Comparison of ENCODE assay signal across 13 mouse cellular contexts in the genomic region with DNA sequence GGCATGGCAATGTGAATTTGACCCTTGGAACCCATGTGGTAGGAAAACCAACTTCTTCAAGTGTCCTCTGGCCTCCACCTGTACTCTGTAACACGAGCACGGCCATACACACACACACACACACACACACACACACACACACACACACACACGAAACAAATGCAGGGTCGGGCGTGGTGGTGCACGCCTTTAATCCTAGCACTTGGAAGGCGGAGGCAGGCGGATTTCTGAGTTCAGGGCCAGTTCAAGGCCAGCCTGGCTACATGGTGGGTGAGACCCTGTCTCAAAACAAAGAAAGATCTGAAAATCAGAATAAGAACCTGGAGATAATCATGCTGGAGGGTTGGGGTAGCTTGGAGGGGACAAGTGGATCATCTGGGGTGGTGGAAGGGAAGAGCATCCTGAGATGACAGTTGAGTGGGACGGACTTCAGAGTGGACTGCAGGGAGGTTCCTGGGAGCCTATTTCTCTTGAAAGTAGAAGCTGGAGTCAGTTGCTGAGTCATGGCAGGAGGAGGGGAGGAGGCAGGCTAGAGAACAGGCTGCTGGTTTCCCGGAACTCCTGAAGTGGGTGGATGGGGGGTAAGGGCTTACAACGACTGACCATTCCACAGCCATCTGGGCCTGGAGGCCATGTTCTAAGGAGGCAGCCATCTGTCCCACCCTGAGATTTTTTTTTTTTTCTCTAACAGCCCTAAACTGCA. TPM values are rescaled to one million over a fixed set of nuclear protein-coding genes. Genes with fewer than 3 reads are reported as not detected.
DNase-seq lines count a peak whose midpoint lies in the region; ATAC-seq and TF ChIP-seq lines count a peak whose summit lies in the region.
"Had no signal": no experiment of that assay in that cellular context is flagged by ENCODE, and none has a peak within 500 bp of the region (broad histone marks: within the 10 kb centered on the region; RNA-seq: fewer than 3 reads in every experiment).

No protein-coding gene starts in this region.

- no peaks in the 10 kb centered on the region for H3K9me3 ChIP-seq in lung, postnatal 0 days (ENCODE audit: low read length)
- no peaks in the 10 kb centered on the region for H3K9me3 ChIP-seq in midbrain, embryonic 15.5 days
- no peaks in the 10 kb centered on the region for H3K9me3 ChIP-seq in hindbrain, embryonic 16.5 days (ENCODE audit: control insufficient read depth, low read length)

- no peaks in the 10 kb centered on the region for H3K36me3 ChIP-seq in lung, postnatal 0 days (ENCODE audit: insufficient read depth, low read length)
- H3K36me3 ChIP-seq in myocyte (ENCODE audit: control insufficient read depth, insufficient read depth) = no peaks in the 10 kb centered on the region
- H3K36me3 ChIP-seq in midbrain, embryonic 15.5 days (replicated peaks) = no peaks in the 10 kb centered on the region
- no peaks in the 10 kb centered on the region for H3K36me3 ChIP-seq in hindbrain, embryonic 16.5 days (ENCODE audit: control insufficient read depth, insufficient read depth, low read length)

- no peak overlapping the region for H3K4me3 ChIP-seq in lung, postnatal 0 days (ENCODE audit: low read depth, low read length)
- no peak overlapping the region for H3K4me3 ChIP-seq in myocyte
- H3K4me3 ChIP-seq in midbrain, embryonic 15.5 days = no peak overlapping the region
- H3K4me3 ChIP-seq in hindbrain, embryonic 16.5 days (ENCODE audit: low read length) = no peak overlapping the region

- no peaks in the 10 kb centered on the region for H3K27me3 ChIP-seq in lung, postnatal 0 days (replicated peaks; ENCODE audit: insufficient read depth, low read length)
- no peaks in the 10 kb centered on the region for H3K27me3 ChIP-seq in myocyte (ENCODE audit: control insufficient read depth, insufficient read depth, insufficient read length)
- H3K27me3 ChIP-seq in midbrain, embryonic 15.5 days (replicated peaks) = no peaks in the 10 kb centered on the region
- H3K27me3 ChIP-seq in hindbrain, embryonic 16.5 days (replicated peaks; ENCODE audit: control insufficient read depth, insufficient read depth, low read length) = no peaks in the 10 kb centered on the region

- ATAC-seq in lung, postnatal 0 days = peak; percentile 43
- ATAC-seq in granulocyte monocyte progenitor cell, adult 5-6 weeks (replicated peaks; ENCODE audit: poor library complexity, severe bottlenecking) = peak; percentile 73
- ATAC-seq in midbrain, embryonic 15.5 days (replicated peaks) = no peak
- ATAC-seq in hindbrain, embryonic 16.5 days = no peak

- no peak overlapping the region for H3ac ChIP-seq in myocyte (ENCODE audit: control insufficient read depth, insufficient read length)

- peak; percentile 48 for DNase-seq in lung, postnatal 0 days (ENCODE audit: low spot score)
- no peak for DNase-seq in lung, postnatal 10 days
- peak; percentile 80 for DNase-seq in adipocyte (ENCODE audit: low spot score)
- DNase-seq in frontal cortex, postnatal 25 days (ENCODE audit: low spot score in 2 of 2) = no peak
- DNase-seq: gastrocnemius, postnatal 36 days; kidney, adult 2 months; right cerebral cortex, postnatal 25 days; thymus, postnatal 4 days had no signal

- H3K4me2 ChIP-seq in lung, postnatal 0 days (replicated peaks; ENCODE audit: low read depth, low read length) = no peak overlapping the region
- H3K4me2 ChIP-seq in myocyte (ENCODE audit: low read depth) = peak overlapping the region; percentile 53
- no peak overlapping the region for H3K4me2 ChIP-seq in midbrain, embryonic 15.5 days
- H3K4me2 ChIP-seq in hindbrain, embryonic 16.5 days (ENCODE audit: low read length) = no peak overlapping the region

- no peak for TF ChIP-seq EP300 in lung, postnatal 0 days (IDR thresholded peaks at IDR 0.05)

- no peak for TF ChIP-seq CTCF in lung, postnatal 0 days (IDR thresholded peaks at IDR 0.05)

- no peaks in the 10 kb centered on the region; the same call in 1 of the 2 replicates for H3K4me1 ChIP-seq in lung, postnatal 0 days (ENCODE audit: insufficient read depth, low read depth, low read length)
- H3K4me1 ChIP-seq in midbrain, embryonic 15.5 days = no peaks in the 10 kb centered on the region; the same call in 1 of the 2 replicates
- H3K4me1 ChIP-seq in hindbrain, embryonic 16.5 days (ENCODE audit: control insufficient read depth, insufficient read depth, low read depth, low read length) = no peaks in the 10 kb centered on the region; the same call in 1 of the 2 replicates

- no peaks in the 10 kb centered on the region for H3K79me2 ChIP-seq in myocyte (ENCODE audit: control insufficient read depth, insufficient read depth)

- WGBS in lung, postnatal 0 days = 76% methylated on average over 11 of the region's 11 CpGs
- 89% methylated on average over 11 of the region's 11 CpGs for WGBS in midbrain, embryonic 15.5 days
- WGBS in hindbrain, embryonic 16.5 days = 90% methylated on average over 11 of the region's 11 CpGs

- TF ChIP-seq POLR2A in myocyte (IDR thresholded peaks at IDR 0.05; ENCODE audit: insufficient read length, low read depth) = no peak

- no peak overlapping the region for H3K9ac ChIP-seq in lung, postnatal 0 days (replicated peaks; ENCODE audit: low read depth)
- H3K9ac ChIP-seq in midbrain, embryonic 15.5 days = no peak overlapping the region
- H3K9ac ChIP-seq in hindbrain, embryonic 16.5 days (ENCODE audit: low read depth, low read length) = no peak overlapping the region

- H3K27ac ChIP-seq in lung, postnatal 0 days (ENCODE audit: low read length) = no peak overlapping the region
- no peak overlapping the region for H3K27ac ChIP-seq in midbrain, embryonic 15.5 days
- H3K27ac ChIP-seq in hindbrain, embryonic 16.5 days (ENCODE audit: low read depth, low read length) = no peak overlapping the region

TF ChIP-seq in myocyte, 11 proteins besides CTCF, POLR2A, EP300 and RAD21:
- TF ChIP-seq MYOD1 (IDR thresholded peaks at IDR 0.05; ENCODE audit: control insufficient read depth in 1 of 3, insufficient read length in 2 of 3, low read depth in 2 of 3) (no peak), REST (IDR thresholded peaks at IDR 0.05; ENCODE audit: insufficient read depth, insufficient read length) (no peak), MYOG (IDR thresholded peaks at IDR 0.05; ENCODE audit: control insufficient read depth in 1 of 3, insufficient read depth in 1 of 3, insufficient read length in 2 of 3, low read depth in 2 of 3) (peak in 1 of 3 experiments; percentile 27), MAX (IDR thresholded peaks at IDR 0.05; ENCODE audit: low read depth) (no peak)

RNA-seq across cellular contexts. Expression of gene Ywhag, which starts 16.4 kb away (rescaled TPM):
- 75.5 and 87.5 TPM in 2 replicates for polyA plus RNA-seq in lung, postnatal 0 days (2015; fragmentation: Nextera tagmentation; extraction: Ambion mirVana)
- 97.2 and 120 TPM in 2 replicates for total RNA-seq in granulocyte monocyte progenitor cell, adult 5-6 weeks (2014; fragmentation: Nextera tagmentation)
- 92.2 and 107 TPM in 2 replicates for total RNA-seq in granulocyte monocyte progenitor cell, adult 5-6 weeks (2017)
- 244 TPM for polyA plus RNA-seq in myocyte (2012; fragmentation: generic; extraction: Trizol)
- 845 and 866 TPM in 2 replicates for polyA plus RNA-seq in midbrain, embryonic 15.5 days (2015; fragmentation: Nextera tagmentation; extraction: Ambion mirVana)
- 996 and 1,023 TPM in 2 replicates for polyA plus RNA-seq in hindbrain, embryonic 16.5 days (2015; fragmentation: Nextera tagmentation; extraction: Ambion mirVana)

RNA-seq across cellular contexts. Expression of gene Ssc4d, which starts 23.5 kb away (rescaled TPM):
- polyA plus RNA-seq in lung, postnatal 0 days (2015; fragmentation: Nextera tagmentation; extraction: Ambion mirVana) = 1.8 and 2.5 TPM in 2 replicates
- 1.8 and 5.0 TPM in 2 replicates for total RNA-seq in granulocyte monocyte progenitor cell, adult 5-6 weeks (2014; fragmentation: Nextera tagmentation)
- total RNA-seq in granulocyte monocyte progenitor cell, adult 5-6 weeks (2017) = 0.90 TPM in 1 of 2 replicates, not detected in the other
- 2.4 TPM for polyA plus RNA-seq in myocyte (2012; fragmentation: generic; extraction: Trizol)
- polyA plus RNA-seq in midbrain, embryonic 15.5 days (2015; fragmentation: Nextera tagmentation; extraction: Ambion mirVana) = 1.4 and 2.2 TPM in 2 replicates
- polyA plus RNA-seq in hindbrain, embryonic 16.5 days (2015; fragmentation: Nextera tagmentation; extraction: Ambion mirVana) = 2.9 and 3.4 TPM in 2 replicates

RNA-seq across cellular contexts. Expression of gene Zp3, which starts 29.0 kb away (rescaled TPM):
- polyA plus RNA-seq in lung, postnatal 0 days (2015; fragmentation: Nextera tagmentation; extraction: Ambion mirVana) = 0.24 and 0.35 TPM in 2 replicates
- total RNA-seq in granulocyte monocyte progenitor cell, adult 5-6 weeks (2014; fragmentation: Nextera tagmentation) = not detected in 2 replicates
- not detected in 2 replicates for total RNA-seq in granulocyte monocyte progenitor cell, adult 5-6 weeks (2017)
- 0.11 TPM for polyA plus RNA-seq in myocyte (2012; fragmentation: generic; extraction: Trizol)
- 0.17 and 0.21 TPM in 2 replicates for polyA plus RNA-seq in midbrain, embryonic 15.5 days (2015; fragmentation: Nextera tagmentation; extraction: Ambion mirVana)
- 0.15 TPM in 1 of 2 replicates, not detected in the other for polyA plus RNA-seq in hindbrain, embryonic 16.5 days (2015; fragmentation: Nextera tagmentation; extraction: Ambion mirVana)
- total RNA-seq: gastrocnemius, postnatal 36 days; left cerebral cortex, postnatal 25 days had no signal

RNA-seq across cellular contexts. Expression of gene Dtx2, which starts 43.7 kb away (rescaled TPM):
- 18.9 and 21.6 TPM in 2 replicates for polyA plus RNA-seq in lung, postnatal 0 days (2015; fragmentation: Nextera tagmentation; extraction: Ambion mirVana)
- total RNA-seq in granulocyte monocyte progenitor cell, adult 5-6 weeks (2014; fragmentation: Nextera tagmentation) = 17.1 and 20.2 TPM in 2 replicates
- total RNA-seq in granulocyte monocyte progenitor cell, adult 5-6 weeks (2017) = 6.4 and 8.1 TPM in 2 replicates
- 18.3 TPM for polyA plus RNA-seq in myocyte (2012; fragmentation: generic; extraction: Trizol)
- 26.8 and 27.5 TPM in 2 replicates for polyA plus RNA-seq in midbrain, embryonic 15.5 days (2015; fragmentation: Nextera tagmentation; extraction: Ambion mirVana)
- 22.9 and 28.6 TPM in 2 replicates for polyA plus RNA-seq in hindbrain, embryonic 16.5 days (2015; fragmentation: Nextera tagmentation; extraction: Ambion mirVana)

Comparison
In these comparisons a context has a peak if more than half of its experiments do, and no peak if none do; other contexts are left out.
1. DNase-seq: peak in lung, postnatal 0 days (single experiment) and adipocyte (single experiment); none in lung, postnatal 10 days (single experiment) and frontal cortex, postnatal 25 days (0 of 2).
2. ATAC-seq: peak in lung, postnatal 0 days (single experiment) and granulocyte monocyte progenitor cell, adult 5-6 weeks (single experiment); none in midbrain, embryonic 15.5 days (single experiment) and hindbrain, embryonic 16.5 days (single experiment).